Mouse (Mus musculus) frontal cortex, postnatal 14 days (tissue): ENCODE results near the gene Oosp1.

ENCODE experiments used
- DNase-seq, 2 experiments: peaks; one replicate each; pipeline ENCODE4 v3.0.0; 2022; ENCODE audit warnings: low spot score in 2 of 2

Oosp1 gene

DNA sequence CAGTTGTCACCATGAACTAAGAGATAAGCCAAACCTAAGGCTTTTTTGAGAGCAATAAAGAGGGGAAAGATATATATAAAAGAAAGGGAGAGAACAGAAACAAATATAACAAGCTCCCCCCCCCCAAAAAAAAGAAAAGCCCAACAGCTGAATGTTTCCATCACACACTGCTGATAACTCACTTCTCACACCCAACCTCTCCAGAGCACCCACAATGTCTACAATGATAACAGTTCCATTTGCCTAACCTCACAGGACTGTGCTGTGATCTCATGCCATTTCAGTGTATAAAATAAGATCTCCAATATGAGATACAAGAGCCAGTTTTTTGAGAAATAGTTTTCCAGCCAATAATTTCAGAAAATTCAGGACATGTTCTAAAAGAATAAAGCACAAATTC is 73.0 kb downstream of the Oosp1 start:
- DNase-seq: no peak
